Comparison of ENCODE assay signal across 22 mouse cellular contexts in the genomic region with DNA sequence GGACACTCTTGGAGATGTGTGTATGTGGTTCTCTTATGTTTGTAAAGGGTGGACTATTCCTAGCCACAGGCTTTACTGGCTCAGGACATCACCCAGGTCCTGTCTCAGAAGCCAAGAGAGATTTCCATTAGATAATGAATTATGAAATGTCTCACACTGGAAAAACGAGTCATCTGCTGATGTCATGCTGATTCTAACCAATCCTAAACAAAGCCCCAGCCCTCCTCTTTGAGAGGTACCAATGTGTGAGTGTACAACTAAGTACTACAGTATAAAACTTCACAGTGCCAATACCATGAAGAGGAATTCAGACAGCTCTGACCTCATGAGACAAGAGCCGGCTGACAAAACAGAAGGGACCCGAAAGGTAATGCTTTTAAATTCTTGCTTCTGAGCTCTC.
"Had no signal": no experiment of that assay in that cellular context is flagged by ENCODE, and none has a peak within 500 bp of the region (broad histone marks: within the 10 kb centered on the region; RNA-seq: fewer than 3 reads in every experiment).

No protein-coding gene starts in this region.

- H3K27ac ChIP-seq: kidney, postnatal 0 days; liver, embryonic 14.5 days; lung, embryonic 15.5 days; midbrain, embryonic 12.5 days; midbrain, embryonic 15.5 days; neural tube, embryonic 12.5 days; neural tube, embryonic 15.5 days; stomach, postnatal 0 days had no signal

- H3K9me3 ChIP-seq: lung, embryonic 15.5 days; midbrain, embryonic 12.5 days; midbrain, embryonic 15.5 days; neural tube, embryonic 12.5 days; neural tube, embryonic 15.5 days had no signal

- H3K9ac ChIP-seq: liver, embryonic 14.5 days; lung, embryonic 15.5 days; midbrain, embryonic 12.5 days; midbrain, embryonic 15.5 days; neural tube, embryonic 12.5 days; neural tube, embryonic 15.5 days had no signal

- H3K4me3 ChIP-seq: lung, embryonic 15.5 days; midbrain, embryonic 12.5 days; midbrain, embryonic 15.5 days; neural tube, embryonic 12.5 days; neural tube, embryonic 15.5 days had no signal

- ATAC-seq: intestine, postnatal 0 days; midbrain, embryonic 15.5 days had no signal

- H3K36me3 ChIP-seq: lung, embryonic 15.5 days; midbrain, embryonic 12.5 days; midbrain, embryonic 15.5 days; neural tube, embryonic 12.5 days; neural tube, embryonic 15.5 days had no signal

- DNase-seq: kidney, adult 2 months; kidney, postnatal 25 days; left cerebral cortex, postnatal 4 days; lung, adult 18-20 months; lung, postnatal 14 days; lung, postnatal 4 days; right cerebral cortex, adult 18-20 months; right cerebral cortex, postnatal 14 days; right cerebral cortex, postnatal 4 days; thymus, adult 2 months; thymus, postnatal 14 days; thymus, postnatal 4 days had no signal

- H3K4me2 ChIP-seq: liver, embryonic 11.5 days; lung, embryonic 15.5 days; midbrain, embryonic 12.5 days; midbrain, embryonic 15.5 days; neural tube, embryonic 12.5 days; neural tube, embryonic 15.5 days had no signal
